Mouse (Mus musculus) ovary, adult 18-20 months (tissue): Measurements from ENCODE around the gene Grip1.

ENCODE experiments used
- DNase-seq: peaks from one replicate; pipeline ENCODE4 v3.0.0; 2022; ENCODE audit warnings: low spot score, mixed read lengths

Gene Grip1

DNA sequence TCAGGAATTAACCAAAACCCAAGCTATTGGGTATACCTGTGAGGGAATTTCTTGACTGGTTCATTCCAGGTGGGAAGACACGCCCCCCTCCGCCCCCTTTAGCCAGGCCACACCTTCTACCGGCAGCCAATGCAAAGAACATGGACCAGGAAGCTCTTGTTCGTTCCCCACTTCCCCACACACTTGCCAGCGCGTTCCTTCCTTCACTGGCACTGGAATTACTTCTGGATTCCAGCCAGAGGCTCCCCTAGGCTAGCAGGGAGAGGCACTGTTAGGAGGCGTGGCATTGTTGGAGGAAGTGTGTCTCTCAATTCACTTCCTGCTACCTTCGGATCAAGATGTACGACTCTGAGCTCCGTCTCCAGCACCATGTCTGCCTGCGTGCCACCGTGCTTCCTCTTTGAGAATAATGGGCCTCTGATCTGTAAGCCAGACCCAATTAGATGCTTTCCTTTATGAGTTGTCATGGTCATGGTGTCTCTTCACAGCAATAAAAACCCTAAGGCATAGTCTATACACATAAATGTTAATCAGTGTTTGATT, 682.5 kb downstream of the Grip1 start:
- no peak for DNase-seq
